Mouse (Mus musculus) lung, embryonic 14.5 days (tissue): Measurements from ENCODE around the gene Rpp25. TPM values are rescaled to one million over a fixed set of nuclear protein-coding genes. Genes with fewer than 3 reads are reported as not detected.

ENCODE experiments used
- ATAC-seq: fragments of 200-750 bp; cut with Nextera tagmentation; 2 replicates; pipeline ENCODE4 v1.8.0; 2017; ENCODE audit warnings: mild to moderate bottlenecking, moderate TSS enrichment, moderate library complexity; ENCODE audit not compliant: insufficient read depth
- DNase-seq: peaks from one replicate; pipeline ENCODE4 v3.0.0-alpha.2; 2015
- H3K27ac ChIP-seq: fragments of 300-500 bp; sonication (generic); 2 replicates; pipeline ENCODE4 v1.5.1; 2014; ENCODE audit warnings: low read depth, mild to moderate bottlenecking, moderate library complexity
- H3K27me3 ChIP-seq: fragments of 300-500 bp; sonication (generic); 2 replicates; pipeline ENCODE4 v1.6.1; 2014; ENCODE audit warnings: low read length, control low read depth; ENCODE audit not compliant: insufficient read depth
- H3K36me3 ChIP-seq: fragments of 300-500 bp; sonication (generic); 2 replicates; pipeline ENCODE4 v1.6.1; 2014; ENCODE audit warnings: control low read depth; ENCODE audit not compliant: insufficient read depth
- H3K4me1 ChIP-seq: fragments of 300-500 bp; sonication (generic); 2 replicates; pipeline ENCODE4 v1.6.1; 2014; ENCODE audit warnings: antibody characterized with exemption, control low read depth; ENCODE audit not compliant: insufficient read depth
- H3K4me2 ChIP-seq: fragments of 300-500 bp; sonication (generic); 2 replicates; pipeline ENCODE4 v1.6.1; 2014; ENCODE audit warnings: mild to moderate bottlenecking
- H3K4me3 ChIP-seq: fragments of 300-500 bp; sonication (generic); 2 replicates; pipeline ENCODE4 v1.5.1; 2014; ENCODE audit warnings: low read depth, low read length
- H3K9ac ChIP-seq: fragments of 300-500 bp; sonication (generic); 2 replicates; pipeline ENCODE4 v1.6.1; 2014
- H3K9me3 ChIP-seq: fragments of 300-500 bp; sonication (generic); 2 replicates; pipeline ENCODE4 v1.6.1; 2016; ENCODE audit warnings: low read depth, low read length, control low read depth
- CTCF ChIP-seq: IDR thresholded peaks from 2 replicates; pipeline ENCODE4 v1.5.1; 2016; ENCODE audit warnings: antibody characterized with exemption, low read depth
- WGBS: fragments of 180-500 bp; shearing (Covaris S2); extraction: QIAGEN DNeasy Blood & Tissue Kit; methylation state at CpG from one replicate; pipeline ENCODE4 v1.1.7; 2014; 5-methylcytosine and 5-hydroxymethylcytosine counted together
- polyA plus RNA-seq: library from polyadenylated mRNA; unstranded; fragments of >200 nt; fragmentation: Nextera tagmentation; extraction: Ambion mirVana; gene quantifications from 2 replicates; pipeline ENCODE4 v1.2.1, GENCODE M21; 2014

Rpp25 gene
- polyA plus RNA-seq, 1 experiment from 2014 or later: 2.4 TPM

GRCm38 (mm10) chr9:57521056-57521911 lies 17.5 kb downstream of the Rpp25 start, which contains the start of gene Cox5a:
TSS of gene Cox5a (plus strand) at chr9:57521274.
- peak within 1 kb of the TSS; percentile 88 for H3K27ac ChIP-seq
- WGBS: under 1% methylated on average over 95 of the region's 95 CpGs
- H3K9ac ChIP-seq: peak within 1 kb of the TSS; percentile 93
- peak within 1 kb of the TSS; percentile 86 for H3K4me2 ChIP-seq
- peak within 1 kb of the TSS; percentile 95 for H3K4me3 ChIP-seq
- ATAC-seq: peak; percentile 98
- no peaks in the 10 kb centered on the region for H3K9me3 ChIP-seq
- no peak for TF ChIP-seq CTCF
- H3K36me3 ChIP-seq: no peaks in the 10 kb centered on the region
- no peaks in the 10 kb centered on the region for H3K27me3 ChIP-seq
- no peaks in the 10 kb centered on the region; the same call in 1 of the 2 replicates for H3K4me1 ChIP-seq
- DNase-seq: peak; percentile 98

GRCm38 (mm10) chr9:57522114-57522860 lies 18.5 kb downstream of the Rpp25 start:
- ATAC-seq: no peak

GRCm38 (mm10) chr9:57522861-57523246 lies 19.0 kb downstream of the Rpp25 start:
- 62% methylated on average over 4 of the region's 4 CpGs for WGBS
- peak overlapping the region; percentile 93; the same call in 1 of the 2 replicates for H3K9ac ChIP-seq

More at GRCm38 (mm10) chr9:57522114-57522860, 18.5 kb downstream of the Rpp25 start:
- Histone ChIP-seq H3K27ac (no peak overlapping the region; the same call in 1 of the 2 replicates), H3K4me2 (peak overlapping the region; percentile 86), H3K9me3 (no peaks in the 10 kb centered on the region), H3K27me3 (no peaks in the 10 kb centered on the region), H3K4me3 (peak overlapping the region; percentile 95), H3K4me1 (no peaks in the 10 kb centered on the region; the same call in 1 of the 2 replicates), H3K36me3 (no peaks in the 10 kb centered on the region), H3K9ac (peak overlapping the region; percentile 93)
- 27% methylated on average over 7 of the region's 7 CpGs for WGBS
- DNase-seq: no peak
- TF ChIP-seq CTCF: no peak

GRCm38 (mm10) chr9:57523754-57524153 lies 19.9 kb downstream of the Rpp25 start:
- H3K27ac ChIP-seq: no peak overlapping the region
- no peak for ATAC-seq
- H3K9me3 ChIP-seq: no peaks in the 10 kb centered on the region
- no peak overlapping the region for H3K4me3 ChIP-seq
- H3K4me1 ChIP-seq: no peaks in the 10 kb centered on the region; the same call in 1 of the 2 replicates
- H3K36me3 ChIP-seq: no peaks in the 10 kb centered on the region
- H3K27me3 ChIP-seq: no peaks in the 10 kb centered on the region
- DNase-seq: peak; percentile 85
- H3K4me2 ChIP-seq: no peak overlapping the region
- 84% methylated on average over 1 of the region's 1 CpGs for WGBS
- no peak overlapping the region for H3K9ac ChIP-seq
- peak; percentile 65 for TF ChIP-seq CTCF

More at GRCm38 (mm10) chr9:57522861-57523246, 19.0 kb downstream of the Rpp25 start:
- Histone ChIP-seq H3K9me3 (no peaks in the 10 kb centered on the region), H3K4me1 (no peaks in the 10 kb centered on the region; the same call in 1 of the 2 replicates), H3K4me2 (peak overlapping the region; percentile 86), H3K27me3 (no peaks in the 10 kb centered on the region), H3K27ac (no peak overlapping the region), H3K36me3 (no peaks in the 10 kb centered on the region), H3K4me3 (peak overlapping the region; percentile 95)
- ATAC-seq (no peak), DNase-seq (no peak)
- no peak for TF ChIP-seq CTCF

GRCm38 (mm10) chr9:57524439-57524838 lies 20.6 kb downstream of the Rpp25 start:
- no peak for TF ChIP-seq CTCF
- Histone ChIP-seq H3K36me3 (peaks cover 6% of the 10 kb centered on the region; the same call in 1 of the 2 replicates), H3K4me2 (no peak overlapping the region), H3K4me1 (no peaks in the 10 kb centered on the region; the same call in 1 of the 2 replicates), H3K27ac (no peak overlapping the region), H3K27me3 (no peaks in the 10 kb centered on the region), H3K4me3 (no peak overlapping the region), H3K9ac (no peak overlapping the region), H3K9me3 (no peaks in the 10 kb centered on the region)
- DNase-seq (no peak), ATAC-seq (no peak)

GRCm38 (mm10) chr9:57525516-57525915 lies 21.7 kb downstream of the Rpp25 start:
- no peak overlapping the region for H3K4me2 ChIP-seq
- H3K36me3 ChIP-seq: peaks cover 13% of the 10 kb centered on the region
- H3K9me3 ChIP-seq: no peaks in the 10 kb centered on the region
- no peak overlapping the region for H3K4me3 ChIP-seq
- no peak overlapping the region for H3K27ac ChIP-seq
- WGBS: 53% methylated on average over 2 of the region's 2 CpGs
- DNase-seq (no peak), ATAC-seq (no peak)
- no peaks in the 10 kb centered on the region for H3K27me3 ChIP-seq
- no peak for TF ChIP-seq CTCF
- no peak overlapping the region for H3K9ac ChIP-seq
- no peaks in the 10 kb centered on the region; the same call in 1 of the 2 replicates for H3K4me1 ChIP-seq

- no peak overlapping the region for H3K4me3 ChIP-seq
- no peak overlapping the region for H3K9ac ChIP-seq
- TF ChIP-seq CTCF: no peak
- no peaks in the 10 kb centered on the region; the same call in 1 of the 2 replicates for H3K4me1 ChIP-seq
- H3K36me3 ChIP-seq: peaks cover 20% of the 10 kb centered on the region
- ATAC-seq: no peak
- H3K9me3 ChIP-seq: no peaks in the 10 kb centered on the region
- H3K27ac ChIP-seq: no peak overlapping the region
- H3K4me2 ChIP-seq: no peak overlapping the region
- H3K27me3 ChIP-seq: no peaks in the 10 kb centered on the region
- DNase-seq: no peak
Measured at GRCm38 (mm10) chr9:57526435-57526834, 22.6 kb downstream of the Rpp25 start.
